Mouse (Mus musculus) brain, embryonic 14.5 days (tissue): Measurements from ENCODE around the gene Nudcd3.

Experiments used
- CTCF ChIP-seq: fragments of 200-500 bp; IDR thresholded peaks from 2 replicates; pipeline ENCODE4 v1.5.1; 2012; ENCODE audit warnings: inconsistent platforms, mild to moderate bottlenecking, moderate library complexity, borderline replicate concordance; ENCODE audit not compliant: insufficient read depth, insufficient read length; ENCODE audit errors: extremely low read depth
- POLR2A ChIP-seq: fragments of 200-500 bp; IDR thresholded peaks from 2 replicates; pipeline ENCODE4 v1.6.1; 2012; ENCODE audit warnings: mild to moderate bottlenecking, inconsistent platforms, borderline replicate concordance; ENCODE audit not compliant: poor library complexity, insufficient read depth, insufficient read length, severe bottlenecking; ENCODE audit errors: extremely low read depth

GRCm38 (mm10) chr11:6183246-6183645 is 17.0 kb downstream of the Nudcd3 start:
- no peak for TF ChIP-seq CTCF
- TF ChIP-seq POLR2A = no peak
